Mouse (Mus musculus): ENCODE measurements around the gene Uba5. TPM values are rescaled to one million over a fixed set of nuclear protein-coding genes. Genes with fewer than 3 reads are reported as not detected.
A peak's percentile ranks its signal among the peaks of the same experiment; 100 is the strongest.

Uba5 gene
- 10 to 100 TPM; 11.5 to 12.1 TPM for polyA plus RNA-seq (2017; shearing (Covaris generic))

- peak; percentile 71 for ATAC-seq
Observed at GRCm38 (mm10) chr9:104062430-104063243, at the start of gene Uba5. Gene Uba5, minus strand, starts transcription at chr9:104063134.

- ATAC-seq, result no peak
Observed at GRCm38 (mm10) chr9:104109151-104109550, 46.2 kb upstream of the Uba5 start.

DNA sequence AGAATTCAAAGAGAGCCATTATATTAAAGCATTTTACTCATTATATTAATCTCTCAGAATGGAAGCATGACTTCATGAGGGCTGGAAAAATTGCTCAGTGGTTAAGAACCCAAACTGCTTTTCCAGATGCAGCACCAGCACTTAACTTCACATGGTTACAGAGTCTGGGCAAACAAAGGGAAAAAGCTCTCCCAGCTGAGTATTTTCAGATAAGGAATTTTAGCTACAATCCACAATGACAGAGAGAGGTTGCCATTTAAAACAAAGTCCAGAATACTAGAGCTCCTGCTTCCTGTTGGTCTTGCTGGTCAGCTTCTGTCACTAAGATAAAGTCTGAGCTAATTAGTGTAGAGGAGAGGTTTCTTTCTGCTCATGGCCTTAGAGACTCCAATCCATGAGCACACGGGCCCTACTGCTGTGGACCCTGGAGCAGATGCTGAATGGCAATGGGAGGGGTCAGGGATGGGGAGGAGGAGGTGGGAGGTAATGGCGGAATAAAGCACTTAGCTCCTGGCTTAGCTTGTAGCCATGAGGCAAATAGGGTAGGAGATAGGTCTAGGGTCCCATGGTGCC lies 45.7 kb upstream of the Uba5 start:
- ATAC-seq, result no peak

GRCm38 (mm10) chr9:104107482-104107881 lies 44.5 kb upstream of the Uba5 start:
- no peak for ATAC-seq

DNA sequence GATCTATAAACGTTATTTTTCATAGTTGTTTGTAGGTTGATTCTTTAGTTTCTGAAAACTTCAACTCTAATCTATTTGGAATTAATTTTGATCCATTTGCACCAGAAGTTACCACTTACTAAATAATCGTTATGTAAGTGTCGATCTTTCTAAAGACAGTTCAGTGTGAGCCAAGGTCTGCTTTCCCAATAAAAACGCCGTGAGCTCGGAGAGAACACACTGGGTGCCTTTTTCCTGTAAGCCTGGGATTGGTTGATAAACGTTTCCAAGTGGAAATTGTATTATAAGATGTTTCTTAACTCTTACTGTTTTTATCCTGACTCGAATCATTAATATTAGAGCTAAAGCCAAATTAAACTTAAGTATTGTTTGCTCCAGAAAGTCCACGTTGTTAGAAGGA lies 44.0 kb upstream of the Uba5 start:
- no peak for ATAC-seq

DNA sequence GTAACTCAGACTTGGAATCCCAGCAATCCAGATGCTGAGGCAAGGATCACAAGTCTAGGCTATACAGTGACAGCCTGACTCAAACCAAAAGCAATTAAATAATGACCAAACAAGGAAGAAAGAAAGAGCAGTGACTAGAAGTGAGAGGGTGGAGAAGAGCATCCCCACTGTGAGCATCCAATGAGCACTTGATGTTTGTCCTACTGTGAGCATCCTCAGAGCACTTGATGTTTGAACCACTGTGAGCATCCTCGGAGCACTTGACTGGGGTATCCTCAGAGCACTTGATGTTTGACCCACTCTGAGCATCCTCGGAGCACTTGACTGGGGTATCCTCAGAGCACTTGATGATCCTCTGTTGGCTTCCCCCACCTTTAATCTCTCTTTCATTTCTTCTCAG lies 42.1 kb upstream of the Uba5 start:
- ATAC-seq, result no peak

DNA sequence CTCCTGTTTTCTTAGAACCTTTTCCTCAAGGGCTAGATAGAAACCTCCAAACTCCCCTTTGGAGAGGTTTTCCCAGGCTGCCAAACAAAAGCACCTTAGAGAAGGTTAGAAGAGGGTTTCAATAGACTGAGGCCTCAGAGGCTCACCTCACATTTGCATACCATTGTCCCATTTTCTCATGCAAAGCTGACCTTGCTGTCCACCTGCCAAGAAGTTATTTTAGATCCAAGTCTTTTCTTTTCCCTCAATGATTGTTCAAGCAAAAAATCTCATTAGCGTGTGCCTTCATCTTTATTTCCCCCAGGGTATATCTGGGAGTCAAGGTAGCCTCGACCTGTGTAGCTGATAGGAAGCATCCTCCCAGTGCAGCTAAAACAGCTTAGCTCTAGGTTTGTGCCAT lies 40.0 kb upstream of the Uba5 start:
- no peak for ATAC-seq

GRCm38 (mm10) chr9:104102301-104102700 lies 39.4 kb upstream of the Uba5 start:
- ATAC-seq, result no peak

- no peak for ATAC-seq
Observed at GRCm38 (mm10) chr9:104101458-104101857, 38.5 kb upstream of the Uba5 start.

GRCm38 (mm10) chr9:104100822-104101221 lies 37.9 kb upstream of the Uba5 start:
- ATAC-seq, result no peak

DNA sequence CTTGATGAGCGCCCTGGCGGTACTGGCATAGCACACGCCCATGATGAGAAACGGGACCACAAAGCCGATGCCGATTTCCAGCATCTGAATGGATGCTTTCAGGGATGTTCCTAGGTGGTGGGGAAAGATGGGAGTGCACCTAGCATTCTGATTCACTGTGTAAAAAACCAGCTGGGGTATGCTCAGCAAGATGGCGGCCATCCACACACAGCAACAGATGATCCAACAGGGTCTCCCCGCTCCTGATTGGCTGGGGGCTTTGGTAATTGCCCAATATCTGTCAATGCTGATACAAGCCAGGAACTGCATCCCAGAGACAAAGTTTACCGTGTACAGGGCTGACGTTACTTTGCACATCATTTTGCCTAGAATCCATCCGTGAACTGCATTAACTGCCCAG lies 36.1 kb upstream of the Uba5 start:
- ATAC-seq, result no peak

GRCm38 (mm10) chr9:104098256-104098655 lies 35.3 kb upstream of the Uba5 start:
- ATAC-seq, result no peak

GRCm38 (mm10) chr9:104092945-104093344 lies 30.0 kb upstream of the Uba5 start:
- no peak for ATAC-seq

DNA sequence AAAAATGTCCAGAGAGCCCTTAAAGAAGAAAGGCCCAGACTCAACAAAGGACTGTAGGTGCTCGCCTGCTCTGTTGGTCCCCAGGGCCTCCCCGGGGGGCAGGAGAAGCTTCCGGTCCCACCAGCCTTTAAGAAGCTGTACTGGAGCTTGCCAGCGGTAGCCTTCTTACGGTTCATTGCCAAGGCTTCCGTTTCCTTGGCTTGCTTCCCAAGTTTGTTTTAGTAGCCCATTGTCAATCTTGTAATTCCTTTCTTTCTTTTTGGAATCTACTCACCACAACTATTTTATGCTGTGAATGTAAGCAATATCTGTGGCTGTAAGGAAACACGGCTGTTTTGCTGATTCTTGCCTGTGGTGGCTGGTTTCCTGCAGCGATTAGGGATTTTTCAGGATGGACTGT lies 25.6 kb upstream of the Uba5 start:
- no peak for ATAC-seq

GRCm38 (mm10) chr9:104085730-104086429 lies 22.9 kb upstream of the Uba5 start:
- ATAC-seq, result no peak

DNA sequence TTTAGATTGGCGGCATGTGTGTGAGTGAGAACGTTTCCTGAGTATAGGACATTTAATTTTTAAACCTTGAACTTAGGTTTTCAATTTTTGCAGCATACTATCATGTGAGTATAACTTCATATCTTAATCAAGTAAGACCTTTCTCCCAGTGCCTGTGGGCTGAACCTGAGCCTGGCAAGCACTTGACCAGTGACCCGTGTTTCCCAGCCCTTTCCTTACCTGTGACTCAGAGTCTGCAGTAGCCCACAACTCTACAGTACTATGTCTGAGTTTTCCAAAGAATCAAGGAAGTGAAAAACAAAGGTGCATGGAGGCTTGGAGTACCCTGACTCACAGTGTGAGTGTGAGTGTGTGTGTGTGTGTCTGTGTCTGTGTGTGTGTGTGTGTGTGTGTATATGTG lies 17.1 kb upstream of the Uba5 start:
- ATAC-seq, result no peak

- ATAC-seq, result no peak
Observed at GRCm38 (mm10) chr9:104079379-104079778, 16.4 kb upstream of the Uba5 start.

- ATAC-seq, result no peak
Observed at GRCm38 (mm10) chr9:104078780-104079179, 15.8 kb upstream of the Uba5 start.

- ATAC-seq, result peak; percentile 40
Observed at GRCm38 (mm10) chr9:104075808-104076207, 12.9 kb upstream of the Uba5 start.

- ATAC-seq, result no peak
Observed at GRCm38 (mm10) chr9:104070863-104071604, 8.1 kb upstream of the Uba5 start.

- no peak for ATAC-seq
Observed at GRCm38 (mm10) chr9:104070241-104070640, 7.3 kb upstream of the Uba5 start.

GRCm38 (mm10) chr9:104064571-104064970 lies 1.6 kb upstream of the Uba5 start:
- no peak for ATAC-seq

All from activated CD4-positive, CD25-positive, alpha-beta regulatory T cell, adult 4 months (primary cell).